Mouse (Mus musculus) hindbrain, postnatal 0 days (tissue): Measurements from ENCODE around the gene Lmf2. TPM values are rescaled to one million over a fixed set of nuclear protein-coding genes. Genes with fewer than 3 reads are reported as not detected.

ENCODE experiments used
- ATAC-seq: fragments of 200-750 bp; cut with Nextera tagmentation; 2 replicates; pipeline ENCODE4 v1.8.0; 2017; ENCODE audit warnings: mild to moderate bottlenecking, moderate TSS enrichment, moderate library complexity
- DNase-seq: peaks from one replicate; pipeline ENCODE4 v3.0.0-alpha.2; 2015; ENCODE audit warnings: low spot score
- H3K27ac ChIP-seq: fragments of 300-500 bp; sonication (generic); 2 replicates; pipeline ENCODE4 v1.5.1; 2014; ENCODE audit warnings: mild to moderate bottlenecking
- H3K27me3 ChIP-seq: fragments of 300-500 bp; sonication (generic); 2 replicates; pipeline ENCODE4 v1.6.1; 2014; ENCODE audit warnings: low read length, mixed read lengths; ENCODE audit not compliant: insufficient read depth
- H3K36me3 ChIP-seq: fragments of 300-500 bp; sonication (generic); 2 replicates; pipeline ENCODE4 v1.6.1; 2014; ENCODE audit warnings: low read length, mixed read lengths; ENCODE audit not compliant: insufficient read depth
- H3K4me1 ChIP-seq: fragments of 300-500 bp; sonication (generic); 2 replicates; pipeline ENCODE4 v1.6.1; 2014; ENCODE audit warnings: antibody characterized with exemption, low read length, mixed read lengths; ENCODE audit not compliant: insufficient read depth
- H3K4me2 ChIP-seq: fragments of 300-500 bp; sonication (generic); 2 replicates; pipeline ENCODE4 v1.6.1; 2014; ENCODE audit warnings: low read depth, mild to moderate bottlenecking, low read length, moderate library complexity, mixed read lengths
- H3K4me3 ChIP-seq: fragments of 300-500 bp; sonication (generic); 2 replicates; pipeline ENCODE4 v1.5.1; 2014; ENCODE audit warnings: low read length
- H3K9ac ChIP-seq: fragments of 300-500 bp; sonication (generic); replicated peaks from 2 replicates; pipeline ENCODE4 v1.6.1; 2014; ENCODE audit warnings: mild to moderate bottlenecking, low read length, moderate library complexity, mixed read lengths
- H3K9me3 ChIP-seq: fragments of 300-500 bp; sonication (generic); 2 replicates; pipeline ENCODE4 v1.6.1; 2016; ENCODE audit warnings: low read length, mixed read lengths
- CTCF ChIP-seq: IDR thresholded peaks from 2 replicates; pipeline ENCODE4 v1.5.1; 2016; ENCODE audit warnings: antibody characterized with exemption, control low read depth, low read depth
- WGBS: fragments of 180-500 bp; shearing (Covaris S2); extraction: QIAGEN DNeasy Blood & Tissue Kit; methylation state at CpG from one replicate; pipeline ENCODE4 v1.1.7; 2014; 5-methylcytosine and 5-hydroxymethylcytosine counted together
- polyA plus RNA-seq: library from polyadenylated mRNA; unstranded; fragments of >200 nt; fragmentation: Nextera tagmentation; extraction: Ambion mirVana; gene quantifications from 2 replicates; pipeline ENCODE4 v1.2.1, GENCODE M21; 2015
- total RNA-seq: library from RNA; depleted of rRNA; stranded (reverse); fragments of >200 nt; gene quantifications from 2 replicates; pipeline ENCODE4 v1.2.3, GENCODE M21; 2014

Lmf2 gene
- total and polyA plus RNA-seq, 2 experiments from 2014 or later, result 26.2 to 34.5 TPM

DNA sequence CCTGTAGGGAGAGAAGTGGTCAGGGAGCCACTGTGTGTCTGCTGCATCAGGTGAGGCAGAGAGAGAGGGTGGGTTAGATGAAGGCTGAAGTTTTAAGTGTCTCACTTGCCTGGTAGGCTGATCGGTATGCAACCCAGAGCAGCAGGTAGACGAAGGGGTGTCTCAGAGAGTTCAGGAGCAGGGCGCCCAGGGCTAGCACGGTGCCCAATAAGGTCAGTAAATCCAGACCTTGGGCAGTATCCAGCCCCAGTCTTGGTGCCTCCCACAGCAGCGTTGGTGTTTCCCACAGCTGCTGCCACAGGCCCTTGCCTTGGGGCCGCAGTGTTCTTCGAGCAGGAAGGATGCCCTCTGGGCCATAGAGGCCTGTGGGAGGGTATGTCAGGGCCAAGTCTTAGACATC lies 1.0 kb downstream of the Lmf2 start:
- Histone ChIP-seq H3K27me3 (no peaks in the 10 kb centered on the region), H3K9ac (peak overlapping the region; percentile 73)

GRCm38 (mm10) chr15:89353837-89354236 lies 1.6 kb downstream of the Lmf2 start:
- H3K4me1 ChIP-seq, result peaks cover 14% of the 10 kb centered on the region

More for the DNA sequence above, 1.0 kb downstream of the Lmf2 start:
- Histone ChIP-seq H3K4me3 (peak overlapping the region; percentile 85), H3K9me3 (no peaks in the 10 kb centered on the region), H3K4me1 (peaks cover 14% of the 10 kb centered on the region), H3K36me3 (peaks cover 32% of the 10 kb centered on the region), H3K4me2 (peak overlapping the region; percentile 87), H3K27ac (no peak overlapping the region)
- no peak for ATAC-seq
- DNase-seq, result no peak
- WGBS, result 82% methylated on average over 7 of the region's 7 CpGs
- TF ChIP-seq CTCF, result no peak

GRCm38 (mm10) chr15:89352795-89353194 lies 2.7 kb downstream of the Lmf2 start:
- H3K4me1 ChIP-seq, result peaks cover 14% of the 10 kb centered on the region
- peaks cover 32% of the 10 kb centered on the region for H3K36me3 ChIP-seq
- TF ChIP-seq CTCF, result no peak
- ATAC-seq (no peak), DNase-seq (no peak)
- WGBS, result 96% methylated on average over 12 of the region's 12 CpGs
- H3K9ac ChIP-seq, result no peak overlapping the region
- no peak overlapping the region for H3K27ac ChIP-seq
- H3K4me2 ChIP-seq, result no peak overlapping the region
- no peak overlapping the region for H3K4me3 ChIP-seq
- no peaks in the 10 kb centered on the region for H3K9me3 ChIP-seq
- H3K27me3 ChIP-seq, result no peaks in the 10 kb centered on the region

More at GRCm38 (mm10) chr15:89353837-89354236, 1.6 kb downstream of the Lmf2 start:
- no peaks in the 10 kb centered on the region for H3K9me3 ChIP-seq
- DNase-seq, result no peak
- no peak overlapping the region for H3K27ac ChIP-seq
- ATAC-seq, result no peak
- no peak overlapping the region; the same call in 1 of the 2 replicates for H3K9ac ChIP-seq
- no peak overlapping the region for H3K4me3 ChIP-seq
- no peaks in the 10 kb centered on the region for H3K27me3 ChIP-seq
- H3K36me3 ChIP-seq, result peaks cover 32% of the 10 kb centered on the region
- TF ChIP-seq CTCF, result no peak
- H3K4me2 ChIP-seq, result no peak overlapping the region
- WGBS, result 96% methylated on average over 16 of the region's 16 CpGs

DNA sequence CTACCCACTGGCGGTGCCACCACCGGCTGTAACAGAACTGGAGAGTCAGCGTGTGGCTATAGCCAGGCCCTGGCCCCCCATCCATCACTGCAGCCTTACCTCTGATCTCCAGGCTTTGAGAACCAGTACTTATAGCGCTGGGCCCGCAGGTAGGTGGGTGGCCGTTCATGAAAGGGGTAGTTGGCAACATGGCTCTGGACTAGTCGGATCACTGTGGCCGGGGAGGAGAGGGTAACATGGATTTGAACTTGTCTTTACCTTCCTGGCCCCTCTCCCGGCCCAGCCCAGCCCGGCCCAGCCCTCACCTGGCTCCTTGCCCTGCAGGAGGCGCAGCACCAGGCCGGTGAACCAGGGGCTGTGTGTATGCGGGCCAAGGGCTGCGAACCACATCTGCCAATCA lies 3.4 kb downstream of the Lmf2 start:
- Histone ChIP-seq H3K36me3 (peaks cover 32% of the 10 kb centered on the region), H3K4me3 (no peak overlapping the region), H3K9me3 (no peaks in the 10 kb centered on the region), H3K27me3 (no peaks in the 10 kb centered on the region), H3K4me2 (no peak overlapping the region), H3K27ac (no peak overlapping the region), H3K4me1 (peaks cover 14% of the 10 kb centered on the region), H3K9ac (no peak overlapping the region)
- 95% methylated on average over 14 of the region's 14 CpGs for WGBS
- TF ChIP-seq CTCF, result no peak
- DNase-seq (no peak), ATAC-seq (no peak)

GRCm38 (mm10) chr15:89351302-89351701 lies 4.2 kb downstream of the Lmf2 start:
- H3K4me3 ChIP-seq, result no peak overlapping the region
- H3K9me3 ChIP-seq, result no peaks in the 10 kb centered on the region
- H3K27me3 ChIP-seq, result no peaks in the 10 kb centered on the region
- peaks cover 32% of the 10 kb centered on the region for H3K36me3 ChIP-seq
- H3K4me1 ChIP-seq, result peaks cover 14% of the 10 kb centered on the region
- 84% methylated on average over 15 of the region's 15 CpGs for WGBS
- ATAC-seq (no peak), DNase-seq (no peak)
- H3K9ac ChIP-seq, result no peak overlapping the region
- no peak overlapping the region for H3K4me2 ChIP-seq
- no peak overlapping the region for H3K27ac ChIP-seq
- no peak for TF ChIP-seq CTCF

DNA sequence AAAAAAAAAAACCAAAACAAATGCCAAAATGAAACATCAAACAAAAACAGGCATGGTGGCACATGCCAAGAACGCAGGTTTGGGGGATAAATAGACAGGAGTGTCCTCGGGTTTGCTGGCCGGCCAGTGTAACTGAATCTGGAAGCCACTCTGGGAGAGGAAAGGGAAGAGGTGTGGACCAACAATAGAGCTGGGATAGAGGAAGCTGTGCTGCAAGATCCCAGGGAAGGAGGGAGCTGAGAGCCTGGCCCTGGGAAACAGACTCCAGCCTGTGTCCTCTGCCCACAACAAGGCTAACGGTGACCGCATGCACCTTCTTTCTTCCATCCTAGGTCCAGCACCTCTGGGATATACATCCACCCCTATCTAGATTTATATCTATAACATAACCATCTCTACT lies 5.0 kb downstream of the Lmf2 start:
- peaks cover 14% of the 10 kb centered on the region for H3K4me1 ChIP-seq
- WGBS, result 84% methylated on average over 5 of the region's 5 CpGs
- H3K9me3 ChIP-seq, result no peaks in the 10 kb centered on the region
- H3K4me2 ChIP-seq, result no peak overlapping the region
- no peak for TF ChIP-seq CTCF
- H3K27ac ChIP-seq, result no peak overlapping the region
- no peaks in the 10 kb centered on the region for H3K27me3 ChIP-seq
- DNase-seq (no peak), ATAC-seq (no peak)
- no peak overlapping the region for H3K9ac ChIP-seq
- no peak overlapping the region for H3K4me3 ChIP-seq
- H3K36me3 ChIP-seq, result peaks cover 32% of the 10 kb centered on the region

DNA sequence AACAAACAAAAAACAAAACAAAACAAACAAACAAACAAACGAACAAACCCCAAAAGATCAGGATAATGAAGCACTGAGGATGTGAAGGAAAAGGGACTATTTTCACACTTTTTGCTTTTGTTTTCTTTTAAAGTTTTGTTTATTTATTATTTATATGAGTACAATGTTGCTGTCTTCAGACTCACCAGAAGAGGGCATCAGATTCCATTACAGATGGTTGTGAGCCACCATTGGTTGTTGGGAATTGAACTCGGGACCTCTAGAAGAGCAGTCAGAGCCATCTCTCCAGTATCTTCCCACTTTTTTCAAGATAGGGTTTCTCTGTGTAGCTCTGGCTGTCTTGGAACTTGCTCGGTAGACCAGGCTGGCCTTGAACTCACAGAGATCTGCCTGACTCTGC lies 12.1 kb downstream of the Lmf2 start:
- Histone ChIP-seq H3K4me3 (no peak overlapping the region), H3K9me3 (no peaks in the 10 kb centered on the region), H3K27ac (no peak overlapping the region), H3K27me3 (no peaks in the 10 kb centered on the region), H3K36me3 (no peaks in the 10 kb centered on the region), H3K9ac (no peak overlapping the region), H3K4me2 (no peak overlapping the region), H3K4me1 (no peaks in the 10 kb centered on the region)
- DNase-seq, result no peak
- 88% methylated on average over 3 of the region's 3 CpGs for WGBS
- TF ChIP-seq CTCF, result 0 out of 2 replicates have a peak, but pooled peaks have one; percentile 7
- no peak for ATAC-seq
